Mouse (Mus musculus) brain, embryonic 14.5 days (tissue): ENCODE results near the gene Pcsk4.

Experiments used
- CTCF ChIP-seq: fragments of 200-500 bp; IDR thresholded peaks from 2 replicates; pipeline ENCODE4 v1.5.1; 2012; ENCODE audit warnings: inconsistent platforms, mild to moderate bottlenecking, moderate library complexity, borderline replicate concordance; ENCODE audit not compliant: insufficient read depth, insufficient read length; ENCODE audit errors: extremely low read depth
- POLR2A ChIP-seq: fragments of 200-500 bp; IDR thresholded peaks from 2 replicates; pipeline ENCODE4 v1.6.1; 2012; ENCODE audit warnings: mild to moderate bottlenecking, inconsistent platforms, borderline replicate concordance; ENCODE audit not compliant: poor library complexity, insufficient read depth, insufficient read length, severe bottlenecking; ENCODE audit errors: extremely low read depth

- TF ChIP-seq CTCF (peak; percentile 51), POLR2A (peak; percentile 62; the same call in 1 of the 2 replicates)
These were observed 36.8 kb downstream of the Pcsk4 start, which contains the start of gene Rps15 for GRCm38 (mm10) chr10:80292251-80293146.
